Mouse (Mus musculus) embryonic facial prominence, embryonic 12.5 days (tissue): ENCODE measurements at regions not wholly inside any gene's neighbourhood (a gene's known extent, or its start where the extent isn't known, plus 50 kb on each side); places are given as distances from the start of the nearest gene placed in this dataset.

Experiments
- ATAC-seq: fragments of 200-750 bp; cut with Nextera tagmentation; 2 replicates; pipeline ENCODE4 v1.8.0; 2017; ENCODE audit not compliant: insufficient number of reproducible peaks, insufficient read depth, low FRiP score, low TSS enrichment
- H3K27ac ChIP-seq: fragments of 300-500 bp; sonication (generic); 2 replicates; pipeline ENCODE4 v1.5.1; 2016; ENCODE audit warnings: mild to moderate bottlenecking
- H3K27me3 ChIP-seq: fragments of 300-500 bp; sonication (generic); 2 replicates; pipeline ENCODE4 v1.6.1; 2016; ENCODE audit warnings: mild to moderate bottlenecking, moderate library complexity
- H3K36me3 ChIP-seq: fragments of 300-500 bp; sonication (generic); 2 replicates; pipeline ENCODE4 v1.6.1; 2016; ENCODE audit warnings: mild to moderate bottlenecking
- H3K4me1 ChIP-seq: fragments of 300-500 bp; sonication (generic); 2 replicates; pipeline ENCODE4 v1.6.1; 2016
- H3K4me2 ChIP-seq: fragments of 300-500 bp; sonication (generic); replicated peaks from 2 replicates; pipeline ENCODE4 v1.6.1; 2016; ENCODE audit warnings: mild to moderate bottlenecking, moderate library complexity
- H3K4me3 ChIP-seq: fragments of 300-500 bp; sonication (generic); 2 replicates; pipeline ENCODE4 v1.5.1; 2016; ENCODE audit warnings: mild to moderate bottlenecking
- H3K9ac ChIP-seq: fragments of 300-500 bp; sonication (generic); 2 replicates; pipeline ENCODE4 v1.6.1; 2016; ENCODE audit warnings: mild to moderate bottlenecking, moderate library complexity
- H3K9me3 ChIP-seq: fragments of 300-500 bp; sonication (generic); 2 replicates; pipeline ENCODE4 v1.6.1; 2016; ENCODE audit warnings: mild to moderate bottlenecking, moderate library complexity
- WGBS: fragments of 180-500 bp; shearing (Covaris S2); methylation state at CpG from one replicate; pipeline ENCODE4 v1.1.7; 2016; 5-methylcytosine and 5-hydroxymethylcytosine counted together

- Histone ChIP-seq H3K4me3 (no peak overlapping the region), H3K4me2 (no peak overlapping the region), H3K27ac (no peak overlapping the region), H3K27me3 (no peaks in the 10 kb centered on the region), H3K9ac (no peak overlapping the region), H3K36me3 (no peaks in the 10 kb centered on the region), H3K4me1 (0 out of 2 replicates have a peak, but pooled peaks cover 3% of the 10 kb centered on the region), H3K9me3 (no peaks in the 10 kb centered on the region)
- WGBS = 46% methylated on average over 7 of the region's 7 CpGs
- no peak for ATAC-seq
These were observed 243.2 kb upstream of the Foxq1 start for GRCm38 (mm10) chr13:31312772-31313171.

GRCm38 (mm10) chr13:31313821-31314220 lies 242.1 kb upstream of the Foxq1 start:
- no peaks in the 10 kb centered on the region for H3K36me3 ChIP-seq
- 0 out of 2 replicates have a peak, but pooled peaks cover 3% of the 10 kb centered on the region for H3K4me1 ChIP-seq
- no peak for ATAC-seq
- no peak overlapping the region for H3K27ac ChIP-seq
- no peak overlapping the region for H3K4me3 ChIP-seq
- H3K27me3 ChIP-seq = no peaks in the 10 kb centered on the region
- 61% methylated on average over 5 of the region's 5 CpGs for WGBS
- H3K4me2 ChIP-seq = no peak overlapping the region
- H3K9ac ChIP-seq = no peak overlapping the region
- H3K9me3 ChIP-seq = no peaks in the 10 kb centered on the region

- Histone ChIP-seq H3K4me3 (no peak overlapping the region), H3K9ac (no peak overlapping the region), H3K27ac (no peak overlapping the region), H3K4me2 (no peak overlapping the region), H3K36me3 (no peaks in the 10 kb centered on the region), H3K4me1 (0 out of 2 replicates have a peak, but pooled peaks cover 3% of the 10 kb centered on the region), H3K27me3 (no peaks in the 10 kb centered on the region), H3K9me3 (no peaks in the 10 kb centered on the region)
- 86% methylated on average over 8 of the region's 8 CpGs for WGBS
- ATAC-seq = no peak
These were observed 238.9 kb upstream of the Foxq1 start for GRCm38 (mm10) chr13:31317066-31317465.

GRCm38 (mm10) chr13:31318008-31318407 lies 237.9 kb upstream of the Foxq1 start:
- H3K4me2 ChIP-seq = no peak overlapping the region
- 96% methylated on average over 2 of the region's 2 CpGs for WGBS
- H3K36me3 ChIP-seq = no peaks in the 10 kb centered on the region
- H3K9ac ChIP-seq = no peak overlapping the region
- no peak for ATAC-seq
- H3K9me3 ChIP-seq = no peaks in the 10 kb centered on the region
- 0 out of 2 replicates have a peak, but pooled peaks cover 3% of the 10 kb centered on the region for H3K4me1 ChIP-seq
- no peaks in the 10 kb centered on the region for H3K27me3 ChIP-seq
- no peak overlapping the region for H3K4me3 ChIP-seq
- H3K27ac ChIP-seq = no peak overlapping the region

- Histone ChIP-seq H3K9me3 (no peaks in the 10 kb centered on the region), H3K4me3 (no peak overlapping the region), H3K4me2 (no peak overlapping the region), H3K27ac (no peak overlapping the region), H3K27me3 (no peaks in the 10 kb centered on the region), H3K36me3 (no peaks in the 10 kb centered on the region), H3K4me1 (no peaks in the 10 kb centered on the region), H3K9ac (no peak overlapping the region)
- ATAC-seq = no peak
- WGBS = 38% methylated on average over 2 of the region's 2 CpGs
These were observed 234.5 kb upstream of the Foxq1 start for GRCm38 (mm10) chr13:31321411-31321810.

- Histone ChIP-seq H3K27me3 (no peaks in the 10 kb centered on the region), H3K4me3 (no peak overlapping the region), H3K4me2 (no peak overlapping the region), H3K9ac (no peak overlapping the region), H3K27ac (no peak overlapping the region), H3K4me1 (0 out of 2 replicates have a peak, but pooled peaks cover 4% of the 10 kb centered on the region), H3K9me3 (no peaks in the 10 kb centered on the region), H3K36me3 (no peaks in the 10 kb centered on the region)
- 67% methylated on average over 12 of the region's 12 CpGs for WGBS
- ATAC-seq = no peak
These were observed 229.6 kb upstream of the Foxq1 start for GRCm38 (mm10) chr13:31326269-31326851.

- no peak overlapping the region for H3K27ac ChIP-seq
- ATAC-seq = no peak
- 0 out of 2 replicates have a peak, but pooled peaks cover 4% of the 10 kb centered on the region for H3K4me1 ChIP-seq
These were observed 228.4 kb upstream of the Foxq1 start for GRCm38 (mm10) chr13:31327511-31327951.

GRCm38 (mm10) chr13:31328756-31329155 lies 227.2 kb upstream of the Foxq1 start:
- Histone ChIP-seq H3K36me3 (no peaks in the 10 kb centered on the region), H3K9me3 (no peaks in the 10 kb centered on the region), H3K4me2 (no peak overlapping the region), H3K27ac (no peak overlapping the region), H3K4me1 (0 out of 2 replicates have a peak, but pooled peaks cover 4% of the 10 kb centered on the region), H3K27me3 (no peaks in the 10 kb centered on the region), H3K4me3 (no peak overlapping the region), H3K9ac (no peak overlapping the region)
- no peak for ATAC-seq
- WGBS = 86% methylated on average over 8 of the region's 8 CpGs

More at GRCm38 (mm10) chr13:31327511-31327951, 228.4 kb upstream of the Foxq1 start:
- Histone ChIP-seq H3K9ac (no peak overlapping the region), H3K4me3 (no peak overlapping the region), H3K27me3 (no peaks in the 10 kb centered on the region), H3K4me2 (no peak overlapping the region), H3K36me3 (no peaks in the 10 kb centered on the region), H3K9me3 (no peaks in the 10 kb centered on the region)
- whole genome bisulfite sequencing = 81% methylated on average over 7 of the region's 7 CpGs

- 0 out of 2 replicates have a peak, but pooled peaks cover 4% of the 10 kb centered on the region for H3K4me1 ChIP-seq
- no peaks in the 10 kb centered on the region for H3K36me3 ChIP-seq
- H3K4me2 ChIP-seq = no peak overlapping the region
- 75% methylated on average over 5 of the region's 5 CpGs for WGBS
- no peak overlapping the region for H3K27ac ChIP-seq
- ATAC-seq = no peak
- no peak overlapping the region for H3K9ac ChIP-seq
- H3K4me3 ChIP-seq = no peak overlapping the region
- H3K27me3 ChIP-seq = no peaks in the 10 kb centered on the region
- no peaks in the 10 kb centered on the region for H3K9me3 ChIP-seq
These were observed 225.2 kb upstream of the Foxq1 start for GRCm38 (mm10) chr13:31330731-31331130.

GRCm38 (mm10) chr13:31334981-31335380 lies 221.0 kb upstream of the Foxq1 start:
- no peaks in the 10 kb centered on the region for H3K9me3 ChIP-seq
- H3K4me2 ChIP-seq = no peak overlapping the region
- H3K27me3 ChIP-seq = no peaks in the 10 kb centered on the region
- H3K4me3 ChIP-seq = no peak overlapping the region
- no peak for ATAC-seq
- H3K36me3 ChIP-seq = no peaks in the 10 kb centered on the region
- no peaks in the 10 kb centered on the region for H3K4me1 ChIP-seq
- no peak overlapping the region for H3K27ac ChIP-seq
- no peak overlapping the region for H3K9ac ChIP-seq
- WGBS = 88% methylated on average over 3 of the region's 3 CpGs

- no peak overlapping the region for H3K27ac ChIP-seq
- no peak overlapping the region for H3K4me2 ChIP-seq
- H3K4me1 ChIP-seq = no peaks in the 10 kb centered on the region
- no peaks in the 10 kb centered on the region for H3K36me3 ChIP-seq
- 58% methylated on average over 6 of the region's 6 CpGs for WGBS
- H3K9ac ChIP-seq = no peak overlapping the region
- no peak overlapping the region for H3K4me3 ChIP-seq
- H3K9me3 ChIP-seq = no peaks in the 10 kb centered on the region
- ATAC-seq = no peak
- H3K27me3 ChIP-seq = no peaks in the 10 kb centered on the region
These were observed 218.3 kb upstream of the Foxq1 start for GRCm38 (mm10) chr13:31337631-31338030.

- WGBS = 86% methylated on average over 7 of the region's 7 CpGs
- Histone ChIP-seq H3K9ac (no peak overlapping the region), H3K27ac (no peak overlapping the region), H3K4me2 (no peak overlapping the region), H3K4me3 (no peak overlapping the region), H3K4me1 (no peaks in the 10 kb centered on the region), H3K27me3 (no peaks in the 10 kb centered on the region), H3K9me3 (no peaks in the 10 kb centered on the region), H3K36me3 (no peaks in the 10 kb centered on the region)
- no peak for ATAC-seq
These were observed 216.5 kb upstream of the Foxq1 start for GRCm38 (mm10) chr13:31339386-31339785.
